Mouse (Mus musculus): ENCODE measurements around the gene Ddx17. TPM values are rescaled to one million over a fixed set of nuclear protein-coding genes. Genes with fewer than 3 reads are reported as not detected.

The Ddx17 gene
- total RNA-seq (2015; ENCODE audit: low replicate concordance) (117 and 144 TPM in 2 replicates), total RNA-seq (2017; ENCODE audit: low replicate concordance) (145 and 216 TPM in 2 replicates)

GRCm38 (mm10) chr15:79546410-79547288 is at the start of gene Ddx17:
TSS of gene Ddx17 (minus strand) at chr15:79546741.
- peak; percentile 91 for ATAC-seq (replicated peaks; ENCODE audit: low FRiP score, poor library complexity, severe bottlenecking)

DNA sequence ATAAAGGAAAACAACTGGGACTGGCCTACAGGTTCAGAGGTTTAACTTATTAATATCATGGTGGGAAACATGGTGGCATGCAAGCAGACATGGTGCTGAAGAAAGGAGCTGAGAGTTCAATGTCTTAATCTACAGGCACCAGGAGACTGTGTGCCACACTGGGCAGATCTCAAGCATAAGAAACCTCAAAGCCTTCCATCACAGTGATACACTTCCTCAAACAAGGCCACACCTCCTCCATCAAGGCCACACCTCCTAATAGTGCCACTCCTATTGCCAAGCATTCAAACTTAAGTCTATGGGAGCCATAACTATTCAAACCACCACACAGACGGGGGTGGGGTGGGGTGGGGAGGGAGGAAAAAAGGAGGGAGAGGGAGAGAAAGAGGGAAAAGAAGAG is 35.0 kb upstream of the Ddx17 start:
- no peak for ATAC-seq (replicated peaks; ENCODE audit: low FRiP score, poor library complexity, severe bottlenecking)

GRCm38 (mm10) chr15:79577671-79578426 is 31.3 kb upstream of the Ddx17 start:
- ATAC-seq (replicated peaks; ENCODE audit: low FRiP score, poor library complexity, severe bottlenecking): no peak

DNA sequence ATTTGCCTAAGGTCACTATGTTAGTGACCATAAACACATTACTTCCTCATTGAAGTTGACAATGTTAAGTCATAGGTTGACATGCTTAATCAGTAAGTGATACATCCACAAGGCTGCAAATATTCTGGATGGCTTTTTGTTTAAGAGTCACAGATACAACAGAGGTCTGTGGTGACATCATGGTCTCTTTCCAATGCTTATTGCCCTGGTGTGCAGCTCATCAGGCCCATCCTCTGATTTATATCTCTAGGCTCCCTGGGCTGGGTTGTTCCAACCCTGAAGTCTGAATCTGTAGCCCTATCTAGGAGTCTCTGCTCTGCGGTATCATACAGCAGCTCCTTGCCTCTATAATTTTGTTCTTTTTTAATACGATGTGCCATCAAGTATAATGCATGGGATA is 30.4 kb upstream of the Ddx17 start:
- ATAC-seq (replicated peaks; ENCODE audit: low FRiP score, poor library complexity, severe bottlenecking): no peak

DNA sequence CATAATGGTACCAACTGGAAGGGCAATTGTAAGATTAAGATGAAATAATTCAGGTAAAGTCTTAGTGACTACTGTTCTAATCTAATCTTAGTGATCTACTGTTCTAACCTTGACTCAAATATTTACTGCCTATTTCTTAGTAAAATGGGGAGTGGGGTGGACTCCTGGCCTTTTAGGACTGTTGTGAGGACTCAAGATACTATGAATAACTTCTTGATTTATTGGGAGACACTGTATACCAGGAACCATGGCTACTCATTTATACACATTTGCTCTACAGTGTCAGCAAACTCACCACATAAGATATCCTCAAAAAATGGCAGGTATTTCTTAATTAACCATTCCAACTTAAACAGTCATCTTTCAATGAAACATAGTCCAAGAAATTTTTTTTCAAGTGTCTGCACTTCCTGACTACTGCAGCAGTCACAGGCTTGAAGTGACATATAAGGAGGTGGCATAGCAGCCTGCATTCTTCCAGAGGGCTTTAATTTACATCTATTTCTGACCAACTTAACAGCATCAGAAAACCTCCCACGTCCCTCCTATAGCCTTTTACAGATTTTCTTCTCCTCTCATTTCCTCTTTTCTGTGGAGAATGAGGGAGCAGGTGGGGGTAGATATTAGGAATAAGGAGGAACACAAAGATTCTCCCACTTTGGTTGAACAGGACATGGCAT is 29.1 kb upstream of the Ddx17 start:
- no peak for ATAC-seq (replicated peaks; ENCODE audit: low FRiP score, poor library complexity, severe bottlenecking)

DNA sequence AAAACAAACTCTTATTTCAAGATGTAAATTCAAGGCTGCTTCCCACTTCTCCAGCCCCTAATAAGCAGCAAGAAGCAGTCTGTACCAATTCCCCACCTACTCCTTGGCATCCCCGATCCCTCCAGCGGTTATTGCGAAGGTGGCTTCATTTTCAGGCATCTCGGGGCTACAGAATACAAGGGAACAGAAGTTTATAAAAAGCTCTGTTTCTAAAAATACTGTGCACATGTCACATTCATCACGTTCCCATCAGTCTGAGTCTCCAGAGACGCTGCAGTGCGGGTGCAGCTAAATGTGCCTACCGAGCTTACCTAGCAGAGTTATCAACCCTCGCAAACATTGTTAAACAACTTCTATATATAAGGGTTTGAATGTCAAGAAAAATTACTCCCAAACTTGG is 15.9 kb upstream of the Ddx17 start:
- ATAC-seq (replicated peaks; ENCODE audit: low FRiP score, poor library complexity, severe bottlenecking): no peak

- no peak for ATAC-seq (replicated peaks; ENCODE audit: low FRiP score, poor library complexity, severe bottlenecking)
Observed at GRCm38 (mm10) chr15:79559649-79560048, 13.1 kb upstream of the Ddx17 start.

GRCm38 (mm10) chr15:79552566-79552965 is 6.0 kb upstream of the Ddx17 start:
- 0 out of 2 replicates have a peak, but pooled peaks have one; percentile 34 for ATAC-seq (replicated peaks; ENCODE audit: low FRiP score, poor library complexity, severe bottlenecking)

GRCm38 (mm10) chr15:79548226-79548625 is 1.7 kb upstream of the Ddx17 start:
- ATAC-seq (replicated peaks; ENCODE audit: low FRiP score, poor library complexity, severe bottlenecking): no peak

- 0 out of 2 replicates have a peak, but pooled peaks have one; percentile 3 for ATAC-seq (replicated peaks; ENCODE audit: low FRiP score, poor library complexity, severe bottlenecking)
Observed at GRCm38 (mm10) chr15:79547289-79547820, 814 bp upstream of the Ddx17 start.

GRCm38 (mm10) chr15:79545921-79546399 is 581 bp downstream of the Ddx17 start:
- ATAC-seq (replicated peaks; ENCODE audit: low FRiP score, poor library complexity, severe bottlenecking): peak; percentile 58

DNA sequence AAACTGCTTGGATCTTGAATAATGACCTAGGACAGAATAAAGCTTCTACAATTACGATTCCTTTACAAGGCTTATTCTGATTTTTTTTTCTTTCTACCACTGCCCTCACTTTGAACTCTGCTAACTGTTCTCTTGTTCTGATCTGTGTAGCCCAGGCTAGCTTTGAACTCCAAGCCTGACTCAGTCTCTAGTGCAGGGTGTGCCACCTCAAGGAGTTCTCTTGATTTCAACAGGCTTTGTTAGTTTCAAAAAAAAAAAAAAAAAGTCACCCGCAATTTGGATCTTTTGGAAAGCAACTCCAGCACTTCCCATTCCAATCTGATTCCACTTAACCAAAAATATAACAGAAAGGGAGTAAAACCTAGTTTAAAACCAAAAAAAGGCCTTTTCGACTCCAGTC is 1.0 kb downstream of the Ddx17 start:
- ATAC-seq (replicated peaks; ENCODE audit: low FRiP score, poor library complexity, severe bottlenecking): 0 out of 2 replicates have a peak, but pooled peaks have one; percentile 32

DNA sequence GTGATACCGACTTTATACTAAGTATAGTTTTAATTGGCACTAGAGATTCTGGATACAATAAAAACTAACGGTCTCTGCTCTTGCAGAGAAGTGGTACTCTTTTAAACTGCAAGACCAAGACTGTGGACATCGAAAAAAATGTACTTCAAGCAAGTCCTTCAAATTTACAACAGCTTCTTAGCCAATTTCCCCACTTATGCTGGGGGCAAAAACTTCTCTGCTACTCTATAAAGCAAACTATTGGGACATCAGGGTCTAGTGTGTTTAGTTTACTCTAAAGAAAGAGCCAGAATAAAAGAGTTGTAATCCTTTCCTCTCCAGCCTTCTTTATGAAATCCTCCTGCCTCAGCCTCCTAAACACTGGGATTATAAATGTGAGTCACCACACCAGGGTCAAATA is 2.6 kb downstream of the Ddx17 start:
- ATAC-seq (replicated peaks; ENCODE audit: low FRiP score, poor library complexity, severe bottlenecking): no peak

GRCm38 (mm10) chr15:79533796-79534195 is 12.7 kb downstream of the Ddx17 start:
- no peak for ATAC-seq (replicated peaks; ENCODE audit: low FRiP score, poor library complexity, severe bottlenecking)

GRCm38 (mm10) chr15:79529935-79530334 is 16.6 kb downstream of the Ddx17 start:
- ATAC-seq (replicated peaks; ENCODE audit: low FRiP score, poor library complexity, severe bottlenecking): no peak

- no peak for ATAC-seq (replicated peaks; ENCODE audit: low FRiP score, poor library complexity, severe bottlenecking)
Observed at GRCm38 (mm10) chr15:79527991-79528639, 18.4 kb downstream of the Ddx17 start.

DNA sequence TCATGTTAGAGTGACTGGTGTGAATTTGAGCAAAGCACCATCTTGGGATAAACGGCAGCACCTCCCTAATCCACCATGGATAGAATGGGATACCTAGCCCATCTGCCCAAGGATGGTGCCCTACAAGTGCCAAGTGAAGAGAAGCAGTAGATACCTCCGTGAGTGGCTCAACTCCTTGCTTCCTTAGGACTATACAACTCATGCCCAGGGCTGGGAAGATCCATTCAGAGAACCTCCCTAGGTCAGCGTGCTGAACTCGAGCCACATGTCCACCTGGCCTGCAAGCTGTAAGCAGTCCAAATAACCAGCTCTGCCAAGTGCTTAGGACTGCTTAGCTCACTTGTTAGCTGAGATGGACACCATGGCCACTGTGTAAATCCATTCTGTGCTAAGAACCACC is 19.3 kb downstream of the Ddx17 start:
- no peak for ATAC-seq (replicated peaks; ENCODE audit: low FRiP score, poor library complexity, severe bottlenecking)

DNA sequence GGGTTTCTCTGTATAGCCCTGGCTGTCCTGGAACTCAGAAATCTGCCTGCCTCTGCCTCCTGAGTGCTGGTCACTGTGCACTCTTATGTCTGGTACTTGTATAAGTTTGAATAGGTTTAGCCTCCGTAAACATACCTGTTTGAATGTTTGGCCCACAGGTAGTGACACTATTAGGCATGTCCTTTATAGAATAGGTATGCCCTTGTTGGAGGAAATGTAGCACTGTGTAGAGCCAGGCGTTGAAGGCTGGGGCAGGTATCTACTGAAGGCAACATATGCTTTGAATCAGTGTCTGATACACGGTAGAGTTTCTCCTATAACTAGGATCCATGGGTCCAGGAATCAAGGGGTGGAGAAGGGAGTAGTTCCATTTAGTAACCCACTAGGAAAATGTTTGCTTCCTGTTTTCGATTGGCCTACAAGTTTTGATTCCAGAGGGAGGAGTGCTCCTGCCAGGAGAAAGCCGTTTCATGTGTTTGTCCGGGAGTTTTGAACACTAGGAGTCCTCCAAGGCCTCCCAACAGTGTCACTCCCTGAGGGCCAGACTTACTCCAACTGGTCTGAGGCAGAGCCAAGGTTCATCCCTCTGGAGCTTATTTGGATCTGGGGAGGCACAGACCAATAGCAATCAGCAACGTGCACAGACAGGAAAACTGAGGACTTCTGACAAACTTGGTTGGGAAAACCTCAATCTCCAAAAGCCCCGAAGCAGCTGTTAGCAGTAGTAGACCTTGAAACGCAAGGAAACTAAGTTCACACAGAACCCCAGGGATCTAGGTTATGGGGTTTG is 20.4 kb downstream of the Ddx17 start:
- no peak for ATAC-seq (replicated peaks; ENCODE audit: low FRiP score, poor library complexity, severe bottlenecking)

- ATAC-seq (replicated peaks; ENCODE audit: low FRiP score, poor library complexity, severe bottlenecking): no peak
Observed at GRCm38 (mm10) chr15:79525564-79525963, 21.0 kb downstream of the Ddx17 start.

Data from erythroid progenitor cell, adult 5-6 weeks (primary cell).